Mouse (Mus musculus): ENCODE measurements around the gene Vamp3. TPM values are rescaled to one million over a fixed set of nuclear protein-coding genes. Genes with fewer than 3 reads are reported as not detected.

The Vamp3 gene
- total and polyA plus RNA-seq, 3 experiments = 29.2 to 68.4 (median 44.1) TPM

DNA sequence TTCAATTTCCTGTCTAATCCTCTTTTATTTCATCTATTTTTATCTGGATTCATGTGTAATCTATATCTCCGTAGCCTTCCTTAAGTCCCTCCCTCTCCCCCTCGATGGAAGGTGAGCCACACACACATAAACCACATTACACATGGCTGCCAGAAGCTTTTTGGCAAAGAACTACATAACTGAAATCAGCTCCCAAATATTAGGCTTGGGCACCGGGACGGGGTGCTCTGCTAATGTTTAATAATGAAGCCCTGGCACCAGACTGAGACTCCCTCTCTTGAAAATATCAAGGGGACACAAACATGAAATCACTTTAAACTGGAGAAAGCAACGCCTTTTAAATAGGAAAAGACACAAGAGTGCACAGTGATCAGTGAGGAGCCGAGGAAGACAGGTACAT is 48.1 kb upstream of the Vamp3 start:
- Histone ChIP-seq H3K36me3 (replicated peaks in 1 of 2; ENCODE audit: control insufficient read depth in 1 of 2, insufficient read depth in 1 of 2, low read length in 1 of 2) (no peaks in the 10 kb centered on the region), H3K27ac (ENCODE audit: insufficient read depth, low read depth) (no peak overlapping the region), H3K79me2 (replicated peaks; ENCODE audit: control insufficient read depth, extremely low read depth, insufficient read depth, poor library complexity, severe bottlenecking) (no peaks in the 10 kb centered on the region), H3K4me3 (replicated peaks in 1 of 3; ENCODE audit: low read depth in 2 of 3, low read length in 2 of 3, poor library complexity in 1 of 3) (no peak overlapping the region), H3K9me3 (replicated peaks; ENCODE audit: low read length) (peaks cover 46% of the 10 kb centered on the region), H3K9ac (ENCODE audit: insufficient read depth, low read depth) (no peak overlapping the region), H3K4me1 (ENCODE audit: control insufficient read depth in 1 of 2, insufficient read depth in 2 of 2) (no peaks in the 10 kb centered on the region), H3K4me2 (ENCODE audit: insufficient read depth, low read depth, poor library complexity, severe bottlenecking) (no peak overlapping the region), H3K27me3 (replicated peaks) (no peaks in the 10 kb centered on the region)
- in situ Hi-C loops (cut with MboI; ENCODE audit: low pct_ligation_motif_present, low pct_unique_long_range_greater_than_20kb, low sequenced_read_pairs) = no loop called here
- TF ChIP-seq IRF4 (IDR thresholded peaks at IDR 0.05; ENCODE audit: low read depth, low read length) = no peak
- TF ChIP-seq RCOR1 (conservative IDR thresholded peaks at IDR 0.05; ENCODE audit: low read depth, low read length) = no peak
- no peak for DNase-seq (ENCODE audit: extremely low read depth)
- dilution Hi-C loops (cut with MboI; ENCODE audit: extremely low pct_ligation_motif_present, extremely low pct_unique_long_range_greater_than_20kb, low sequenced_read_pairs) = no loop called here

DNA sequence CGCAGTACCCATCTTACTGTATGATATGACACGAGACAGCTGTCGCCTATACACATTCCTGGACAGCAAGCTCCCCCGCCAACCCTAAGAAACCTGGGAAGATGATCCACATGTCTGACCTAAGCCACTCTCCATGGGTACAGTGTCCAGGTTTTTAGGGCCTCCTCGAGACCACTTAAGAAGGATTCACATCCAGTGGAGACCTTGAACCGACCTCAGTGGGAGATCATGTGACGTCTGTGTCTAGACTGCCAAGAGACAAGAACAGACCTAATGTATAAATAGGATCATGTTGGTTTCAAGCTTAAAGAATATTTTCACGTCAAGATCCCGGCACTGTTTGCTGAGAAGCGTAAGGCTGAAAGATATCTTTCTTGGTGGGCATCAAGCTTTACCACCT is 46.4 kb upstream of the Vamp3 start:
- no peaks in the 10 kb centered on the region for H3K79me2 ChIP-seq (replicated peaks; ENCODE audit: control insufficient read depth, extremely low read depth, insufficient read depth, poor library complexity, severe bottlenecking)
- H3K27ac ChIP-seq (ENCODE audit: insufficient read depth, low read depth) = no peak overlapping the region
- peaks cover 47% of the 10 kb centered on the region for H3K9me3 ChIP-seq (replicated peaks; ENCODE audit: low read length)
- dilution Hi-C loops (cut with MboI; ENCODE audit: extremely low pct_ligation_motif_present, extremely low pct_unique_long_range_greater_than_20kb, low sequenced_read_pairs) (no loop called here), in situ Hi-C loops (cut with MboI; ENCODE audit: low pct_ligation_motif_present, low pct_unique_long_range_greater_than_20kb, low sequenced_read_pairs) (no loop called here)
- H3K4me1 ChIP-seq (ENCODE audit: control insufficient read depth in 1 of 2, insufficient read depth in 2 of 2) = no peaks in the 10 kb centered on the region
- H3K27me3 ChIP-seq (replicated peaks) = no peaks in the 10 kb centered on the region
- H3K9ac ChIP-seq (ENCODE audit: insufficient read depth, low read depth) = no peak overlapping the region
- H3K36me3 ChIP-seq (replicated peaks in 1 of 2; ENCODE audit: control insufficient read depth in 1 of 2, insufficient read depth in 1 of 2, low read length in 1 of 2) = no peaks in the 10 kb centered on the region
- TF ChIP-seq NELFE (IDR thresholded peaks at IDR 0.05; ENCODE audit: low read depth, low read length) (no peak), MAZ (IDR thresholded peaks at IDR 0.05; ENCODE audit: low read depth, low read length) (no peak), EP300 (IDR thresholded peaks at IDR 0.05; ENCODE audit: low read length) (no peak), MXI1 (IDR thresholded peaks at IDR 0.05; ENCODE audit: low read depth, low read length) (no peak), ETS1 (conservative IDR thresholded peaks at IDR 0.05; ENCODE audit: low read depth, low read length) (no peak), ZNF384 (IDR thresholded peaks at IDR 0.05; ENCODE audit: low read depth, low read length) (no peak), MEF2A (IDR thresholded peaks at IDR 0.05; ENCODE audit: borderline replicate concordance, low read depth, low read length) (no peak), PAX5 (IDR thresholded peaks at IDR 0.05; ENCODE audit: low read length) (no peak), SMC3 (IDR thresholded peaks at IDR 0.05; ENCODE audit: low read depth, low read length) (no peak), CTCF (conservative IDR thresholded peaks at IDR 0.05 in 1 of 2, IDR thresholded peaks at IDR 0.05 in 1 of 2; ENCODE audit: low read depth in 2 of 2, low read length in 2 of 2) (no peak), SIN3A (IDR thresholded peaks at IDR 0.05; ENCODE audit: low read length) (no peak), MYC (IDR thresholded peaks at IDR 0.05; ENCODE audit: low read depth, low read length) (no peak), ZKSCAN1 (IDR thresholded peaks at IDR 0.05; ENCODE audit: borderline replicate concordance, low read depth, low read length) (no peak)
- DNase-seq (ENCODE audit: extremely low read depth) = no peak
- H3K4me2 ChIP-seq (ENCODE audit: insufficient read depth, low read depth, poor library complexity, severe bottlenecking) = no peak overlapping the region
- H3K4me3 ChIP-seq (replicated peaks in 1 of 3; ENCODE audit: low read depth in 2 of 3, low read length in 2 of 3, poor library complexity in 1 of 3) = no peak overlapping the region

DNA sequence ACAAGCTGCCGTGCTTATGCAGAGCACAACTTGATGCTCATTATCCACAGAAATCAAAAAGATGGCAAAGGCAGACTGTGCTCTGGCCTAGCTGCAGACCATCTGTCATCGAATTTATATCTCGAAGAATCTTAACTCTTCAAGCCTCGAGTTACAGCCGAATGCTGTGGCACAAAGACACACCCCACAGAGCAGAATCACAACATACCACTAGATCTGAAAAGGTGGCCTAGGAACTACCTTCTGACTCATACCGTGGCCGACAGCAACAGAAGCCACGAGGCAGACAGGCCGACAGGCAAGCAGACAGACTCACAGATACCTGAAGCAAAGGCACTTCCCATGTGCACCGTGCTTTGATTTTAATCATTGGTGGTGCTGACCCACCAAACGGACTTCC is 45.9 kb upstream of the Vamp3 start:
- Histone ChIP-seq H3K9ac (ENCODE audit: insufficient read depth, low read depth) (no peak overlapping the region), H3K79me2 (replicated peaks; ENCODE audit: control insufficient read depth, extremely low read depth, insufficient read depth, poor library complexity, severe bottlenecking) (no peaks in the 10 kb centered on the region), H3K9me3 (replicated peaks; ENCODE audit: low read length) (peaks cover 45% of the 10 kb centered on the region), H3K4me3 (replicated peaks in 1 of 3; ENCODE audit: low read depth in 2 of 3, low read length in 2 of 3, poor library complexity in 1 of 3) (no peak overlapping the region), H3K36me3 (replicated peaks in 1 of 2; ENCODE audit: control insufficient read depth in 1 of 2, insufficient read depth in 1 of 2, low read length in 1 of 2) (no peaks in the 10 kb centered on the region), H3K27ac (ENCODE audit: insufficient read depth, low read depth) (no peak overlapping the region), H3K4me1 (ENCODE audit: control insufficient read depth in 1 of 2, insufficient read depth in 2 of 2) (no peaks in the 10 kb centered on the region), H3K27me3 (replicated peaks) (no peaks in the 10 kb centered on the region), H3K4me2 (ENCODE audit: insufficient read depth, low read depth, poor library complexity, severe bottlenecking) (no peak overlapping the region)
- dilution Hi-C loops (cut with MboI; ENCODE audit: extremely low pct_ligation_motif_present, extremely low pct_unique_long_range_greater_than_20kb, low sequenced_read_pairs) (no loop called here), in situ Hi-C loops (cut with MboI; ENCODE audit: low pct_ligation_motif_present, low pct_unique_long_range_greater_than_20kb, low sequenced_read_pairs) (no loop called here)
- TF ChIP-seq JUN (IDR thresholded peaks at IDR 0.05; ENCODE audit: insufficient read depth, low read depth, low read length) = no peak
- TF ChIP-seq USF1 (IDR thresholded peaks at IDR 0.05; ENCODE audit: low read depth, low read length) = no peak
- no peak for TF ChIP-seq CTCF (conservative IDR thresholded peaks at IDR 0.05 in 1 of 2, IDR thresholded peaks at IDR 0.05 in 1 of 2; ENCODE audit: low read depth in 2 of 2, low read length in 2 of 2)
- no peak for TF ChIP-seq NELFE (IDR thresholded peaks at IDR 0.05; ENCODE audit: low read depth, low read length)
- DNase-seq (ENCODE audit: extremely low read depth) = no peak
